Mouse (Mus musculus): ENCODE data around the gene Polr3h. TPM values are rescaled to one million over a fixed set of nuclear protein-coding genes. Genes with fewer than 3 reads are reported as not detected.

Polr3h gene
- polyA plus RNA-seq, 1 experiment = 247 TPM

GRCm38 (mm10) chr15:81894002-81894401 is 32.0 kb downstream of the Polr3h start:
- no peak overlapping the region for H3ac ChIP-seq (ENCODE audit: control insufficient read depth, insufficient read length)
- H3K27me3 ChIP-seq (ENCODE audit: control insufficient read depth, insufficient read depth, insufficient read length) = no peaks in the 10 kb centered on the region
- H3K36me3 ChIP-seq (ENCODE audit: control insufficient read depth, insufficient read depth) = peaks cover 87% of the 10 kb centered on the region
- no peaks in the 10 kb centered on the region for H3K79me2 ChIP-seq (ENCODE audit: control insufficient read depth, insufficient read depth)
- no peak for TF ChIP-seq CEBPB (IDR thresholded peaks at IDR 0.05; ENCODE audit: insufficient read depth, poor library complexity, severe bottlenecking)
- no peak for TF ChIP-seq USF1 (IDR thresholded peaks at IDR 0.05; ENCODE audit: low read depth)
- TF ChIP-seq REST (IDR thresholded peaks at IDR 0.05; ENCODE audit: insufficient read depth, insufficient read length) = no peak
- no peak for TF ChIP-seq SRF (IDR thresholded peaks at IDR 0.05; ENCODE audit: control insufficient read depth, insufficient read length, low read depth)
- no peak for TF ChIP-seq E2F4 (IDR thresholded peaks at IDR 0.05; ENCODE audit: insufficient read depth)
- TF ChIP-seq MAX (IDR thresholded peaks at IDR 0.05; ENCODE audit: low read depth) = no peak
- no peak for TF ChIP-seq MYOD1 (IDR thresholded peaks at IDR 0.05; ENCODE audit: control insufficient read depth in 1 of 3, insufficient read length in 2 of 3, low read depth in 2 of 3)
- no peak for TF ChIP-seq TCF3 (IDR thresholded peaks at IDR 0.05; ENCODE audit: insufficient read length, low read depth)
- TF ChIP-seq MYOG (IDR thresholded peaks at IDR 0.05; ENCODE audit: control insufficient read depth in 1 of 3, insufficient read depth in 1 of 3, insufficient read length in 2 of 3, low read depth in 2 of 3) = no peak
- TF ChIP-seq POLR2AphosphoS2 (IDR thresholded peaks at IDR 0.05; ENCODE audit: insufficient read length, low read depth) = no peak
- TF ChIP-seq TCF12 (IDR thresholded peaks at IDR 0.05; ENCODE audit: insufficient read depth, poor library complexity, severe bottlenecking) = no peak
- TF ChIP-seq POLR2A (IDR thresholded peaks at IDR 0.05; ENCODE audit: insufficient read length, low read depth) = no peak
- no peak overlapping the region for H3K4me3 ChIP-seq
- no peak overlapping the region for H3K4me2 ChIP-seq (ENCODE audit: low read depth)

- Histone ChIP-seq H3K27me3 (ENCODE audit: control insufficient read depth, insufficient read depth, insufficient read length) (no peaks in the 10 kb centered on the region), H3K36me3 (ENCODE audit: control insufficient read depth, insufficient read depth) (peaks cover 76% of the 10 kb centered on the region), H3K4me2 (ENCODE audit: low read depth) (no peak overlapping the region), H3K79me2 (ENCODE audit: control insufficient read depth, insufficient read depth) (peaks cover 19% of the 10 kb centered on the region), H3K4me3 (no peak overlapping the region), H3ac (ENCODE audit: control insufficient read depth, insufficient read length) (no peak overlapping the region)
- no peak for TF ChIP-seq POLR2AphosphoS2 (IDR thresholded peaks at IDR 0.05; ENCODE audit: insufficient read length, low read depth)
- no peak for TF ChIP-seq REST (IDR thresholded peaks at IDR 0.05; ENCODE audit: insufficient read depth, insufficient read length)
- TF ChIP-seq SRF (IDR thresholded peaks at IDR 0.05; ENCODE audit: control insufficient read depth, insufficient read length, low read depth) = no peak
- TF ChIP-seq POLR2A (IDR thresholded peaks at IDR 0.05; ENCODE audit: insufficient read length, low read depth) = no peak
- TF ChIP-seq MYOD1 (IDR thresholded peaks at IDR 0.05; ENCODE audit: control insufficient read depth in 1 of 3, insufficient read length in 2 of 3, low read depth in 2 of 3) = no peak
- TF ChIP-seq E2F4 (IDR thresholded peaks at IDR 0.05; ENCODE audit: insufficient read depth) = no peak
- TF ChIP-seq USF1 (IDR thresholded peaks at IDR 0.05; ENCODE audit: low read depth) = no peak
- TF ChIP-seq MYOG (IDR thresholded peaks at IDR 0.05; ENCODE audit: control insufficient read depth in 1 of 3, insufficient read depth in 1 of 3, insufficient read length in 2 of 3, low read depth in 2 of 3) = no peak
- TF ChIP-seq TCF12 (IDR thresholded peaks at IDR 0.05; ENCODE audit: insufficient read depth, poor library complexity, severe bottlenecking) = no peak
- no peak for TF ChIP-seq MAX (IDR thresholded peaks at IDR 0.05; ENCODE audit: low read depth)
- no peak for TF ChIP-seq TCF3 (IDR thresholded peaks at IDR 0.05; ENCODE audit: insufficient read length, low read depth)
- no peak for TF ChIP-seq CEBPB (IDR thresholded peaks at IDR 0.05; ENCODE audit: insufficient read depth, poor library complexity, severe bottlenecking)
Measured at GRCm38 (mm10) chr15:81891822-81892580, 34.0 kb downstream of the Polr3h start.

- H3K79me2 ChIP-seq (ENCODE audit: control insufficient read depth, insufficient read depth) = peaks cover 25% of the 10 kb centered on the region
- no peak overlapping the region for H3K4me2 ChIP-seq (ENCODE audit: low read depth)
- H3K36me3 ChIP-seq (ENCODE audit: control insufficient read depth, insufficient read depth) = peaks cover 69% of the 10 kb centered on the region
- H3K4me3 ChIP-seq = no peak overlapping the region
- TF ChIP-seq MYOD1 (IDR thresholded peaks at IDR 0.05; ENCODE audit: control insufficient read depth in 1 of 3, insufficient read length in 2 of 3, low read depth in 2 of 3) = no peak
- TF ChIP-seq TCF12 (IDR thresholded peaks at IDR 0.05; ENCODE audit: insufficient read depth, poor library complexity, severe bottlenecking) = no peak
- TF ChIP-seq POLR2A (IDR thresholded peaks at IDR 0.05; ENCODE audit: insufficient read length, low read depth) = no peak
- TF ChIP-seq USF1 (IDR thresholded peaks at IDR 0.05; ENCODE audit: low read depth) = no peak
- TF ChIP-seq SRF (IDR thresholded peaks at IDR 0.05; ENCODE audit: control insufficient read depth, insufficient read length, low read depth) = no peak
- TF ChIP-seq MAX (IDR thresholded peaks at IDR 0.05; ENCODE audit: low read depth) = no peak
- no peak for TF ChIP-seq CEBPB (IDR thresholded peaks at IDR 0.05; ENCODE audit: insufficient read depth, poor library complexity, severe bottlenecking)
- no peak for TF ChIP-seq REST (IDR thresholded peaks at IDR 0.05; ENCODE audit: insufficient read depth, insufficient read length)
- TF ChIP-seq TCF3 (IDR thresholded peaks at IDR 0.05; ENCODE audit: insufficient read length, low read depth) = no peak
- H3ac ChIP-seq (ENCODE audit: control insufficient read depth, insufficient read length) = no peak overlapping the region
- no peaks in the 10 kb centered on the region for H3K27me3 ChIP-seq (ENCODE audit: control insufficient read depth, insufficient read depth, insufficient read length)
Measured at GRCm38 (mm10) chr15:81891140-81891802, 34.8 kb downstream of the Polr3h start.

GRCm38 (mm10) chr15:81889175-81889574 is 36.9 kb downstream of the Polr3h start:
- H3K79me2 ChIP-seq (ENCODE audit: control insufficient read depth, insufficient read depth) = peaks cover 46% of the 10 kb centered on the region
- TF ChIP-seq REST (IDR thresholded peaks at IDR 0.05; ENCODE audit: insufficient read depth, insufficient read length) = no peak
- no peak overlapping the region for H3K4me2 ChIP-seq (ENCODE audit: low read depth)
- H3K36me3 ChIP-seq (ENCODE audit: control insufficient read depth, insufficient read depth) = peaks cover 58% of the 10 kb centered on the region
- no peak overlapping the region for H3K4me3 ChIP-seq
- no peak overlapping the region for H3ac ChIP-seq (ENCODE audit: control insufficient read depth, insufficient read length)
- H3K27me3 ChIP-seq (ENCODE audit: control insufficient read depth, insufficient read depth, insufficient read length) = no peaks in the 10 kb centered on the region

Data from myocyte (in vitro differentiated cells).